ENCODE assay signal across 19 mouse cellular contexts in genomic region chr16:84365969-84366368, GRCm38 (mm10).
DNase-seq lines count a peak whose midpoint lies in the region; TF ChIP-seq lines count a peak whose summit lies in the region.
"Had no signal": no experiment of that assay in that cellular context is flagged by ENCODE, and none has a peak within 500 bp of the region (broad histone marks: within the 10 kb centered on the region; RNA-seq: fewer than 3 reads in every experiment).

No protein-coding gene starts in this region.

- intact Hi-C loops in gastrocnemius, adult 2 months (cut with DNase I): no loop called here

- H3K27ac ChIP-seq in gastrocnemius, adult 2 months: no peak overlapping the region
- H3K27ac ChIP-seq: embryonic facial prominence, embryonic 15.5 days; forebrain, embryonic 10.5 days; heart, embryonic 10.5 days; hindbrain, embryonic 12.5 days had no signal

- no peak overlapping the region for H3K4me3 ChIP-seq in gastrocnemius, adult 2 months
- H3K4me3 ChIP-seq: embryonic facial prominence, embryonic 15.5 days; erythroblast, embryonic 14.5 days; forebrain, embryonic 10.5 days; heart, embryonic 10.5 days; hindbrain, embryonic 12.5 days had no signal

- peak; percentile 15 to 23 for DNase-seq in adrenal gland, postnatal 36 days
- DNase-seq in adrenal gland, postnatal 25 days: no peak
- DNase-seq in left cerebral cortex, adult 18-20 months (ENCODE audit: low spot score in 2 of 2): peak; percentile 6 to 29
- DNase-seq in left cerebral cortex, adult 11 months (ENCODE audit: low spot score): no peak
- DNase-seq in right cerebral cortex, postnatal 10 days (ENCODE audit: low spot score in 2 of 2): peak; percentile 26 to 37
- DNase-seq in right cerebral cortex, postnatal 4 days: no peak
- no peak for DNase-seq in gastrocnemius, adult 2 months
- DNase-seq: cerebellum, adult 2 months; cerebellum, postnatal 14 days; embryo, embryonic 11 days; gastrocnemius, postnatal 10 days; heart, adult 18-20 months; heart, postnatal 10 days; heart, postnatal 4 days had no signal

- TF ChIP-seq CTCF in gastrocnemius, adult 2 months (IDR thresholded peaks at IDR 0.05): no peak

Comparison
In these comparisons a context has a peak if more than half of its experiments do, and no peak if none do; other contexts are left out.
1. DNase-seq: peak in adrenal gland, postnatal 36 days (2 of 2), left cerebral cortex, adult 18-20 months (2 of 2) and right cerebral cortex, postnatal 10 days (2 of 2); none in adrenal gland, postnatal 25 days (single experiment), left cerebral cortex, adult 11 months (single experiment), right cerebral cortex, postnatal 4 days (single experiment) and gastrocnemius, adult 2 months (single experiment).